Mouse (Mus musculus): ENCODE results near the gene Bhlhe40.

The Bhlhe40 gene

DNA sequence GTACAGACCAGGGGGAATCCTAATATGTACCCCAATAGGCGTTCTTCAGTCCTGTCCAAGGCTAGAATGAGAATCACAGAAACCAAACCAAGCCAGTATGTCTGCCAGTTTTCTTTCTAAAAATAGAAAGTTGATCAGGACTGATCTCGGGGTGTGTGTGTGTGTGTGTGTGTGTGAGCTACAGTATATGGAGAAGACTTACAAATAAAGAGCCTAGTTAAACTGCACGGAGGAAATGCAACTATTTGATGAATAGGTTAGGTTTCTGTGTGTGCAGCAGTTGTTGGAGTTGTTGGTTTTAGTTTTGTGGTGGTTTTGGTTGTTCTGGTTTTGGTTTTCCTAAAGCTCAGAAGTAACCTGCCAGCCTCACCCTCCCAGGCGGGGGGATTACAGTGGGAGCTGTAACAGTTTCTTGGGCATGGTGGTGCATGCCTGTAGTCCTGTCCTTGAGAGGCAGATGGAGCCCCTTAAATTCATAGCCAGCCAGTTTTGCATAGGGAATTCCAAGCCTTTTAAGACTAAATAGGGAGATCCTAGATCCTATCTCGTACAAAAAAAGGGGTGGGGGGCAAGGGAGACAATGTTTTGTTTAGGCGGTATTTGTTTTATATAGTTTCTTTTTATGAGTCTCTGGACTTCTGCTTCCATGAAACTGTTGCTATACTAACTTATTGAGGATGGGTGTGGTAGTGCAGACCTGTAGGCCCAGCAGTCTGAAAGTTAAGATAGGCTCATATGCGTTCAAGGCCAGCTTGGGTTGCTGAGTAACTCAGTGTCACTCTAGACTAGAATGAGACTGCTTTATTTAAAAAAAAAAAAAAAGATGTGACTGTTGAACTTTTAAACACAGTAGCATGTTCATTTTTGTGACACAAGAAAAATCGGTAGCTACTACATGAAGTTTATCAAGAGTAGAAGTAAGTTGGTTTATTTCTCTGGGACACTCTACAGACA, 3.1 kb downstream of the Bhlhe40 start:
- DNase-seq (ENCODE audit: extremely low spot score) = no peak

DNA sequence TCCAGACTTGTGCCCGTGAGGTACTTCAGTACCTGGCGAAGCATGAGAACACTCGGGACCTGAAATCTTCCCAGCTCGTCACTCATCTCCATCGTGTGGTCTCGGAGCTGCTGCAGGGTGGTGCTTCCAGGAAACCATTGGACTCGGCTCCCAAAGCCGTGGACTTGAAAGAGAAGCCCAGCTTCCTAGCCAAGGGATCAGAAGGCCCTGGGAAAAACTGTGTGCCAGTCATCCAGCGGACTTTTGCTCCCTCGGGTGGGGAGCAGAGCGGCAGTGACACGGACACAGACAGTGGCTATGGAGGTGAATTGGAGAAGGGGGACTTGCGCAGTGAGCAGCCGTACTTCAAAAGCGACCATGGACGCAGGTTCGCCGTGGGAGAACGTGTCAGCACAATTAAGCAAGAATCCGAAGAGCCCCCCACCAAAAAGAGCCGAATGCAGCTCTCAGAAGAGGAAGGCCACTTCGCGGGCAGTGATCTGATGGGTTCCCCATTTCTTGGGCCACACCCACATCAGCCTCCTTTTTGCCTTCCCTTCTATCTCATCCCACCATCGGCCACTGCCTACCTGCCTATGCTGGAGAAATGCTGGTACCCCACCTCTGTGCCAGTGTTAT, 4.2 kb downstream of the Bhlhe40 start:
- no peak for DNase-seq (ENCODE audit: extremely low spot score)

DNA sequence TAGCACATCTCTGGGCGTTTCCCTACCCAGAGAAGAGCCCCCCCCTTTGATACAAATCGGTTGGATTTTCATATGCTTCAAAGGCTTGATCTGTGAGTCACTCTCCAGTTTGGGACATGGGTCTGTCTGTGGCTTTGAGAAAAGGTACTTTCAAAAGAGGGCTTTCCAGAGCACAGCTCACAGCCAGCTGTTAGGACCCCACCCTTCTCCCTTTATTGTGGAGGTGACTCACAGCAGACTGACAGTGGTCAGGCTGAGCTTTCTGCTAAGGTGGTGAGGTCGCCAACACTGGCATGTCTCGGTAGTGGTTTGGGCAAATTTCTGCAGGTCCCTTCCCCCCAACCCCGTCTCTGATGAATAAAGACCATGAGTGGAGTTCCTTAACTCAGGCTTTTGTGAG, 5.2 kb downstream of the Bhlhe40 start:
- no peak for DNase-seq (ENCODE audit: extremely low spot score)

DNA sequence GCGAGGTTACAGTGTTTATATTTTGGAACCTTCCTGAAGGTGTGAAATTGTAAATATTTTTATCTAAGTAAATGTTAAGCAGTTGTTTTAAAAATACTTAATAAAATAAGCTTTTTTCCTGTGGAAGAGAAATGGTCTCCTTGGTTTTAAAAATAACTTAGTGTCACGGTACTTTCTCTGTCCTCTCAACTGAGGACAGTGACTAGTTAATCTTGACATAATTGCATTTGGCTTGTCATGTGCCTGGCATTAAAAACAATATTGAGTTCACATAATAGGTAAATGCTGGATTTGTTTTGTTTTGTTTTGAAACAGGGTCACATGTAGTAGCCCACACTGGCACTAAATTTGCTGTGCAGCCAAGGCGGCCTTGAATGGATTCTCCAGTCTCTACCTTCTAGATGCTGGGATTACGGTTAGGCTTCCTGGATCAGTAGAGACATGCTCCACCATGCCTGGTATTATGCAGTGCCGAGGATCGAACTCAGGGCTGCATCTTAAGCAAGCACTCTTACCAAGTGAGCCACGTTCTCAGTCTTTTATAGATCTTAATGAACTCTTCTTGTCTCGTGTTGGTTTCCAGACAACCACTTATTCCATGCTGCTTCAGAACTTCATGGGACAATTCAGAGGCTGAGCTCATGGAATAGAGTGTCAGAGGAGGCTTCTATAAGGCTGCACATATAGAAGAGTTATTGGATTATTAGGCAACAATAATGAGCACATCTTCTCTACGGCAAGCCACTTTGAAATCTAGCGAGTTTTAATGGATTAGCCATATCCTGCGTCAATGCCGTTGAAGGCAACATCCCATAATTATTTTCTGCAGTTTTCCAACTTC, 6.4 kb downstream of the Bhlhe40 start:
- no peak for DNase-seq (ENCODE audit: extremely low spot score)

DNA sequence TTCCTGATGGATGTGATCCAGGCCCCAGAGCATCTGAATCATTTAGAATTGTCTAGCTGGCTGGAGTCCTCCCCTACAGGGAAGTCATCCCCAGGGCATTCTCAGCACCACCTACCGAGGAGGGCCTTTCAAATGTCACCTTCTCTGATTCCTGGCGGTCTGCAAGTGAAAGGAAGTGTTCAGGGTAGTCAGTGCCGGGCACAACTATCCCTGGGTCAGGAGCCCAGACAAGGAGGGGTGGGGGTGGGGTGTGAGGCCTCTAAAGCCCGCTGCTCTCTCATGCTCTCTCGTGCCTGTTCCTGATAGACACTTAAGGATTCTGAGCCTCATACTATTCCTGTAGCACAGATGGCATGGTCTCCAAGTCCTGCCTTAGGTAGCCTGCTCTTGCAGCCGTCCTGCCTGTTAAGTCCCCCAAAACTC, 7.2 kb downstream of the Bhlhe40 start:
- peak; percentile 32 for DNase-seq (ENCODE audit: extremely low spot score)

DNA sequence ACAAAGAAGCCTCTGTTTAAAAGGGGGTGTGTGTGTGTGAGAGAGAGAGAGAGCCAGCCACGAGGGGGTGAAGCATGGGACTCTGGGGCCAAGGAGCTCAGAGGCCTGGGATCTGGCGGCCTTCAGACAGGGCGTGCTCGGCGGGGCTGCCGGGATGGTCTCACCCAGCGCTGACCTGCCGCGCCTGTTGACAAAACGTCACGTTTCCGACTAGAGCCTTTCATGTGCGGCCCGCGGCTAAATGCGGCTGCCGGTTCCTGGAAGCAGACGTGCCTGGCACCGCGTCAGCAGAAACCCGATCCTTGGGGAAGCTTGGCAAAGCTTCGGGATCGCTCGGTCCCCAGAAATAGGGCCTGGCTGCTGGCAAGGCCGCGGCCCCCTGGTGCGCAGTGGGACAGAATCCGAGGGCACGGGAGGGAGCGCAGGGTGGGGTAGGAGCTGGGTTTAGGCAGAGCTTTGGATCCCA, 7.9 kb downstream of the Bhlhe40 start:
- peak; percentile 77 for DNase-seq (ENCODE audit: extremely low spot score)

DNA sequence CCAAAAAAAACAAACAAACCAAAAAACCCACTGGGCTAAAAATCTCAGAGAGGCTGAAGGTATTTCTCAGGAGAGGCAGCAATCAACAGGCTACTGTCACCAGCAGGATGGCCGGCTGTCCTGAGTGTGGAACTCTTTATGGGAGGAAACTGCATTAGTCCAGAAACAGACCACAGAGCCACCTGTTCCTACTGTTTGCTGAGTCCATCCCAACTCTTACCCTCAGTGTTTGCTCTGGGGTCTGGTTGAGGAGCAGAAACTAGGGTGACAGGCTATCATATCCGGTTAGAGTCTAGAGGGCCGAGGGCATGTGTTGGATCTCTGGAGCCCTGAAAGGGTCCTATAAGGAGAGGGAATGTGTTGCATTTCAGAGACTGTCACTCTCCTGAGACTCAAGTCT, 9.8 kb downstream of the Bhlhe40 start:
- DNase-seq (ENCODE audit: extremely low spot score) = no peak

DNA sequence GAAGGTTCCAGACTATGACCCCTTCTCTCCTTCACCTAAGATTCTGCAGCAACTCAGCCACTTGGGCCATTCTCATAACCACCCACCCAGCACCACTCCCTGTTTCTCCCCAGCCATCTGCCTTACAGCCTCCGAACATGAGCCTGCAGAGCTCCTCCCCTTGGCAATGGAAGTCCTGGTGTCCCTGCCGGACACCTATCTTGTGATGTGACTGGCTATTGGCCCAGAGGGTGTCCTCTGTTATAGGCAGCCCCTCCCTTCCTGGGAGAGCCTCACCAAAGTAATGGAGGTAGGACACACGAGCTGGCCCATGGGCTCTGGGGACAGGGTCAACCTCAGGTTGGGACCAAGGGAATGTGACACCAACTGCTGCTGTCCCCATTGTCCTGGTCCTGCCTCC, 10.4 kb downstream of the Bhlhe40 start:
- DNase-seq (ENCODE audit: extremely low spot score) = no peak

DNA sequence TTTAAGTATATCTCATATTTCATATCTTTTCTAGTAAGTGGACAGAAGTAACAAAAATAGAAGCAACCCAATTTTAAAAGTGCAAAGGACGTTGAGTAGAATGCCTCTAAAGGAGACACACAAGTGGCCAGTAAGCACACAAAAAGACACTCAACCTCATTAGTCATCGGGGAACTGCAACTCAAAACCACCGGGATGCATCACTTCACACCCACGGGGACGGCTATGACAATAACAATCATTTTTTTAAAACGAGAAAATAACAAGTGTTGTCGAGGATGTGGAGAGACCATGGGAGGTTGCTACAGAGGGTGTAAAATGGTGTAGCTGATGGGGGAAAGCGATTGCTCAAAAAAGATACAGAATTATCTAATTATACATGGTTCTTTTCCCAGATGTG, 11.7 kb downstream of the Bhlhe40 start:
- no peak for DNase-seq (ENCODE audit: extremely low spot score)

DNA sequence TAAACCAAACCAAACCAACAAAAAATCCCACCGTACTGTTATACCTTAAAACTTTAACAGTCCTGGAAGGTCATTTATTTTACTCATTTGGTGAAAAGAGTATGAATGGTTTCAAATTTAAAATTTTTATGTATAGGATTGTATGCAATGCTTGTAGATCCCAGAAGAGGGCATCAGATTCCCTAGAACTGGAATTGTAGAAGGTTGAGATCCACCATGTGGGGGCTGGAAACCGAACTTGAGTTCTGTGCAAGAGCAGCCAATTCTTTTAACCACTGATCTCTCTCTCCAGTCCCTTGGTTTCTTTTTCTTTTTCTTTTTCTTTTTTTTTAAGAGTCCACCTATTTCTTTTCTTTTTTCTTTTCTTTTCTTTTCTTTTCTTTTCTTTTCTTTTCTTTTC, 13.8 kb downstream of the Bhlhe40 start:
- no peak for DNase-seq (ENCODE audit: extremely low spot score)

DNA sequence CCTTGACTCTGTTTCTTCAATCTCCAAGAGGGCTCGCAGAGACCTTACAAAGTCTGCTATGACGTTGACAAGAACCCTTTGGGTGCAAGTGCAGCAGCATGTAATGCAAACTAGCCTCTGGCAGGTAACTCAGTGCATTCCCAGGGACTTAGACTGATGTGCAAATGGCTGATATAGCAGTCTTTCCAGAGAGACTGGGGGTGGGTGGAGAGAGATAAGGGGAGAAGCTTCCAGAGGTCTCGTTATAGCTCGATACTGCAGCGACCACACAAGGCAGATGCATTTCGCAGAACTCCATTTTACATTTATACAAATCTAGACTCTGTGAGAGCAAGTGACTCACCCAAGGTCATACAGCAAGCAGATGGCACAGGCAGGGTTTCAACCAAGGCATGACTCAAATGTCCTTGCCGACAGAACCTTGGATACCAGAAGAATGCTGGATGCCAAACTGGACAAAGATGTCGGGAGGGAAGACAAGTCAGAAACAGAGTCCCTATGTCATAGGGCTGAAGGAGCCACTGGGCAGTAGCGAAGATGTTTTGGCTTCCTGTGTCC, 16.4 kb downstream of the Bhlhe40 start:
- DNase-seq (ENCODE audit: extremely low spot score) = no peak

DNA sequence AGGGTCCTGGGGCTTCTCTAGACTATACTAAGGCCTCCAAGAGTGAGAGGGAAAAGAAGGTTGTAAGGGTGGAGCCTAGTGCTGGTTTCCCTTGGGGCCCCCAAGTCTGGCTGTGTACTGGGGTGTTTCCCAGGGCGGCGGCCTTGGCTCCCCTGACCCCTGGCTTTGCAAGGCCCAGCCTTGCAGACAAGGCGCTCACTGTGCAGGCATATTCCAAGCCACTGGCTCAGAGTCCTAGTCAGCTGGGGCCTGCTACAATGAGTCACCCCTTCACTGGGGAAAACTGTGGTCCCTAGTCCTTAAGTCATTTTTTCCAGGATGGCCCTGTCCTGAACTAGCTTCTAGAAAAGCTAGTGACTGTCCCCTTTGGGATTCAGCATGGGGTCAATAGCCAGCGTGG, 17.3 kb downstream of the Bhlhe40 start:
- no peak for DNase-seq (ENCODE audit: extremely low spot score)

DNA sequence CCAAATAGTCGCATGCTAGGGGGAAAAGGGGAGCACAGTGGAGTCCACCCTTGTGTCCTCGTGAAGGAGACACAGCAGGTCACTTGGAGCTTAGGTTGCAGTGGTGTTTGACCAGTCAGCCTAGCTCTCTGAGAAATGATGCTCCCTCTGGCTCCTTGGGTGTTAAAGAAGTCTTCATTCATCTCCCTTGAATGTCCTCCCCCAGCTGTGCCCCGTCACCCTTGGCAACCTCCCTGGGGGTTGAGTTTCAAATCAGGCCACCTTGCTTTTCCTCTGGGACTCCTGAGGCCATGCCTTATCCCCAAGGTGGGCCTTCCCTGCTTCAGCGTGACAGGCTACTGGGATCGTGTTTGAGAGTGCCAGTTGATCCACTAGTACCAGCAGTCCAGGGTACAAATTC, 17.8 kb downstream of the Bhlhe40 start:
- no peak for DNase-seq (ENCODE audit: extremely low spot score)

DNA sequence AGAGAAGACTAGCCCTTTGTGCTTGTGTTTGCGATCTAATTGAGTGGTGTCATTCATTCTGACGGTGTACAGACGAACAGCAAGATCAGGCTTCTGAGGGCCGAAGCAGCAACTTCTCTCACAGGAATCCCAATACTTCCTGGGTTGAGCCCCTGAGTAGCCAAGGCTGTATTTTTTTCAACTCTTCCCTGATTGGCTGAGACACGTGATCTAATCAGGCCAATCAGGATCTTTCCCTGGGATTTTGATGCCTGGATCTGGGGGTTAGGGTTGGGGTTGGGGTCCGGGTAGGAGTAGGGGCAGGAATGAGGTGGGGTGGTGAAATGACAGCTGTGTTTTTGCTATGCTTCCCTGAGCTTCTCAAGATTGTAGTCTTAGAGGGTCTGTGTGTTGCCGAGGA, 20.1 kb downstream of the Bhlhe40 start:
- DNase-seq (ENCODE audit: extremely low spot score) = no peak

DNA sequence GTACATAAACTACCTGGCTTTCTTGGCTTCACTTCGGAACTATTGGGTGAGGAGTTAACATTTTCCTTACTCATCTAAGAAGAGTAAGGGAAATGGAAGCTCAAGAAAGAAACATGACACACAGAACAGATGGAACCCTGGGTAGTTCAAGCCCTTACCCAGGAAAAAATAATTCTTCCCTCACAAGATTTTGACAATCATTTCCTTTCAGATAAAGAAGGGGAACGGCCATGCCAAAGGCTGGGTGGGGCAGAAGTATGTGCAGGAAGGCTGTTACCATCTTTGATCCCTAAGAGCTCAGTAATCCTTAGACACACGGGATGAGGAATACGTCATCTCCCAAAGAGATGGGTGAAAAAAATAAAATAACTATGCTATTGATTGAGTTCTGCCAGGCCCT, 20.7 kb downstream of the Bhlhe40 start:
- DNase-seq (ENCODE audit: extremely low spot score) = no peak

DNA sequence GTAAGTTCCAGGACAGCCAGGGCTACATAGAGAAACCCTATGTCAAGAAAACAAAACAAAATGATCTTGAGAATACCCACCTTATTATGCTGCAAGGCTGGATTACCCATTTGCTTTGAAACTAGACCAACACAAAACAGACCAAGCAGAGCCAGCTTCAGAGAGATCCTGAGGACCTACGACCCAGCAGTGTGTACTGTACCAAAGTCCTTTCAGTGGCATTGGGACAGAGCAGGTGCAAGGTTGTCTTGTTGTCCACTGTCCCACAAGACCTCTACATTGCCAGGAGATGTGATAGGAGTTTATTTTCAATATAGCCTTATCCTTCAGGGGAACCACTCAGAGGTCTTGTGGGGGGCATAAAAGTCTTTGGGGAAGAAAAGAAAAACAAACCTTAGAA, 22.7 kb downstream of the Bhlhe40 start:
- no peak for DNase-seq (ENCODE audit: extremely low spot score)

DNA sequence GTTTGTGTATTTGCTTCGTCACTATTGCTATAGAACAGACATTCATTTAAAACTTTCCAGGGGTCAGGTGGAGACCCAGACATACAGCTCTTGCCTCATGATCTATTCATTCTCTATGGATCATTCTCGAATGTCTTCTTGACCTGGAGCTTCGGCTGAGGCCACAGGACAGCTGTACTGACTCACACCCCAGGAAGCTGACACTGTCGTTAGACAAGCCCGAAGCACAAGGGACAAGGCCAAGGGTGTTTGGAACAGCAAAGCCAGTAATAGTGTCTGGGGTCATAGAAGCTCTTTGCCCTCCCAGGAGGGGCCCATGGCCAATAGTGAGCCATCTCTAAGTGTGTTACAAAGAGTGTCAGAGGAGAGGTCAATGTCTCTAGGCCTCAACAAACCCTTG, 24.0 kb downstream of the Bhlhe40 start:
- no peak for DNase-seq (ENCODE audit: extremely low spot score)

DNA sequence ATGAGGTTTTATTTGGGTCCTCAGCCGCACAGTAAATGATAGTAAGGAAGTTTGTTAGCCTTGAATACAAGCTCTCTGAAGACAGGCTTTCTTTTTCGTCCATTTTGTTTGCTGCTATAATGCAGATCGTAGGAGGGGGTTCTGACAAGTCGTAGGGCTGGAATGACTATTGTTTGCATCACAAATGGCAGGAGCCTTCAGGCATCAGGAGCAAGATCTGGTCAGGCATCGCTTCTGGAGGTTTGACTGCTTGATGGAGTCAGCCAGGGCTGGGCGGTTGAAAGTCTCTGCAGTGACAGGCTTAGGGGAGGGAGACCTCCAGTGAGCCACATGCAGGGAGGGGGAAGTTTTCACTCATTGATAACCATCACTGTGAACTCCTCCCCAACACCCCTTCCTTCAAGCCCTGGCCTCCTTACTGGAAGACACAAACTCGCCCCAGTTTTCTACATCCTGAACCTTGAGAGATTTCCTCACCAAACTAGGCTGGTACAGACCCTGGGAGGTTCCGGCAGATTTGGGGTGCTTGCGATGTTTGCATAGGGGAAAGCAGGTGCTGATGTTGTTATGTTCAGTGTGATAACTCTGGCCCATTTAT, 25.4 kb downstream of the Bhlhe40 start:
- DNase-seq (ENCODE audit: extremely low spot score) = no peak

DNA sequence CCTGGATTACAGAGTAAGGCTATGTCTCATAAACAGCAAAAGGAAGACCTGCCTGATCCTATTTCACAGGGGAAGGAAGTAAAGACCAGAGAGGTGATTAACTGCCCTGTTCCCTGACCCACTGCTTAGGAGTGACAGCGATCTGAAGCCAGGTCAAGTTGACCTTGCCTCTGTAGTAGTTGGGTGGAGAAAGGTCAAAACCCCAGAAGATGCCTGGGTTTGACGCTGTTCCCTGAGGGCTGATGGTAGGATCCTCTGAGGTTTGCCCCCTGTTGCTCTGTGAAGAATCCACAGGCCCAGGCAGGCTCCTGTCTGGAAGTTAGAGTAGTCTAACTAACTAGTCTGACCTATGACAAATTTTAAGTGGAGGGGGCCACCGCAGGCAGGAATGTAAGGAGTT, 26.5 kb downstream of the Bhlhe40 start:
- DNase-seq (ENCODE audit: extremely low spot score) = no peak

DNA sequence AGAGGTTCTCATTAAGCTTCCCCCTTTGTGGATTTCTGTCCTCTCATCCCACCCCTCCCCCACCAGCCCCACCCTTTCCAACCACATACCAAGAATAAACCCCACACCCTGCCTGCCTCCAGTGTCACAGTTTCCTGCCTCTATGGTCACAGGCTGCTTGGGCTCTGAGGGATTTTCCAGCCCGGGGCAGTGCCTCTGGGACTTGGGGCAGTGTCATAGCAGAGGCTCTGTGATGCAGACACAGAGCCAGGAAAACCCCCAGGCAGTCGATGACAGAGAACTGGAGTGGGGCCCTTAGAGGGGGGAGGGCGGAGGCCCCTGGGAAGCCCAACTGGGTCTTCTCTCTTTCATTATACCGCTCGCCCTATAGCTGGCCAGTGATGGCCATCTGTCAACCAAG, 27.9 kb downstream of the Bhlhe40 start:
- DNase-seq (ENCODE audit: extremely low spot score) = no peak

DNA sequence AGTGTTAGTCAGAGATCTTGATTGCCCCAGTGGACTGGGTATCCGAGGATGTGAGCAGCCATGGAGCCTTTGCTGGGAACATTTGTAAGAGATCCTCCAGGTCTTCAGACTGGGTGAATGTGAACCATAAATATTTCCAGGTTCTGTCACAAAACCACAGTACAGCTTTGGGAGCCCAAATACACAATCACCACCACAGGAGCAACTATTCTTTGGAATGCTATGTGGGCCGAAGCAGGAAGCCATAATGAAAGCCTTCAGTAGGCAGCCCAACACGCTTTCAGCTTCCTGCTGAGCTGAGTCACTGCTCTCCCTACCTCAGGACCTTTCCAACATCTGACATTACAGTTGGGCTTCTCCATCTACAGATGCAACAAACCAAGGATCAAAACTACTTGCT, 32.6 kb downstream of the Bhlhe40 start:
- no peak for DNase-seq (ENCODE audit: extremely low spot score)

Measured in embryo, embryonic 9.5 days (tissue).